Mouse (Mus musculus) midbrain, embryonic 10.5 days (tissue): ENCODE results near the gene Olfr765. TPM values are rescaled to one million over a fixed set of nuclear protein-coding genes. Genes with fewer than 3 reads are reported as not detected.
"Not testable (repeated sequence)": the region's sequence is repeated elsewhere in the genome, so short reads cannot be mapped to it uniquely, and the experiment has no call there.

Experiments used
- DNase-seq: peaks from one replicate; pipeline ENCODE4 v3.0.0-alpha.2; 2017; ENCODE audit warnings: low spot score
- H3K27ac ChIP-seq: fragments of 300-500 bp; sonication (generic); replicated peaks from 2 replicates; pipeline ENCODE4 v1.5.1; 2016; ENCODE audit warnings: mild to moderate bottlenecking
- H3K27me3 ChIP-seq: fragments of 300-500 bp; sonication (generic); 2 replicates; pipeline ENCODE4 v1.6.1; 2016; ENCODE audit warnings: low read depth, mild to moderate bottlenecking; ENCODE audit not compliant: poor library complexity, severe bottlenecking
- H3K36me3 ChIP-seq: fragments of 300-500 bp; sonication (generic); 2 replicates; pipeline ENCODE4 v1.6.1; 2016; ENCODE audit warnings: mild to moderate bottlenecking, moderate library complexity
- H3K4me1 ChIP-seq: fragments of 300-500 bp; sonication (generic); 2 replicates; pipeline ENCODE4 v1.6.1; 2016
- H3K4me3 ChIP-seq: fragments of 300-500 bp; sonication (generic); 2 replicates; pipeline ENCODE4 v1.5.1; 2016; ENCODE audit warnings: mild to moderate bottlenecking, moderate library complexity
- H3K9me3 ChIP-seq: fragments of 300-500 bp; sonication (generic); replicated peaks from 2 replicates; pipeline ENCODE4 v1.6.1; 2016; ENCODE audit warnings: mild to moderate bottlenecking
- WGBS: fragments of 180-500 bp; shearing (Covaris S2); methylation state at CpG from one replicate; pipeline ENCODE4 v1.1.7; 2016; 5-methylcytosine and 5-hydroxymethylcytosine counted together
- polyA plus RNA-seq: library from polyadenylated mRNA; unstranded; fragments of >200 nt; fragmentation: Nextera tagmentation; extraction: Ambion mirVana; gene quantifications from 2 replicates; pipeline ENCODE4 v1.2.1, GENCODE M21; 2016

The Olfr765 gene
- not detected in 2 replicates for polyA plus RNA-seq

DNA sequence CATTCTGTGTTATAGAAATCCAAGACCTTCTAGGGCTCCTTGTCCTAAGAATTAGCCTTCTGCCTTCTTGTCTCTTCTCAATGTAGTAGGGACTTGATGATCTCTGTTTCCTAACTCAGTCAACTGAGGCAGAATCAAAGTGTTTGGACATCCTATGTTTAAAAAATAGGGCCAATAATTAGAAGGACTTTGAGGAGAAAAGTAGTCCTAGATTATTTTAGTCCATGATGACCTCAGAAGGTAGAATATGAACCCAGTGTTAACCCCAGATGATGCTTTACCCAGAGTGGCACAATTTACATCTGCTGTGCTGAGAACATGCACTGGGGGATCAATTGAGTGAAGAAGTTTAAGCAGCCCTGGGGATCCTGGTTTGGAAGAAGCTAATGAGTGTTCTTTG lies at the start of gene Olfr765:
Gene Olfr765, minus strand, starts transcription at position 101 of the 400 bp plus-strand sequence.
- not testable (repeated sequence) for H3K27ac ChIP-seq, H3K9me3 ChIP-seq, H3K36me3 ChIP-seq, H3K4me3 ChIP-seq, H3K4me1 ChIP-seq, H3K27me3 ChIP-seq, DNase-seq

- no peaks in the 10 kb centered on the region for H3K4me1 ChIP-seq
- no peak within 1 kb of the TSS for H3K4me3 ChIP-seq
- DNase-seq, result no peak
- no peaks in the 10 kb centered on the region for H3K9me3 ChIP-seq
- no peak within 1 kb of the TSS for H3K27ac ChIP-seq
- H3K36me3 ChIP-seq, result no peaks in the 10 kb centered on the region
- WGBS, result 91% methylated on average over 1 of the region's 1 CpGs
- no peaks in the 10 kb centered on the region for H3K27me3 ChIP-seq
Observed at GRCm38 (mm10) chr10:129099275-129099674, 49.5 kb upstream of the Olfr765 start, which contains the start of gene Olfr768. Olfr768 (minus strand) TSS chr10:129099375.

- not testable (repeated sequence) for H3K4me3 ChIP-seq, H3K27me3 ChIP-seq
Observed at GRCm38 (mm10) chr10:129082810-129083209, 33.0 kb upstream of the Olfr765 start, which contains the start of gene Olfr767. Olfr767 (minus strand) TSS chr10:129082910.

GRCm38 (mm10) chr10:129068877-129069276 lies 19.1 kb upstream of the Olfr765 start, which contains the start of gene Olfr766-ps1:
Olfr766-ps1 (minus strand) TSS chr10:129068977.
- H3K27ac ChIP-seq, result no peak within 1 kb of the TSS
- no peak for DNase-seq
- H3K4me1 ChIP-seq, result no peaks in the 10 kb centered on the region
- no peak within 1 kb of the TSS for H3K4me3 ChIP-seq
- 0 out of 2 replicates have a peak, but pooled peaks cover 2% of the 10 kb centered on the region for H3K9me3 ChIP-seq
- WGBS, result 88% methylated on average over 2 of the region's 2 CpGs
- no peaks in the 10 kb centered on the region for H3K27me3 ChIP-seq
- no peaks in the 10 kb centered on the region for H3K36me3 ChIP-seq

More at GRCm38 (mm10) chr10:129082810-129083209, 33.0 kb upstream of the Olfr765 start, which contains the start of gene Olfr767:
- not testable (repeated sequence) for DNase-seq, H3K4me1 ChIP-seq, H3K9me3 ChIP-seq, H3K27ac ChIP-seq, H3K36me3 ChIP-seq

DNA sequence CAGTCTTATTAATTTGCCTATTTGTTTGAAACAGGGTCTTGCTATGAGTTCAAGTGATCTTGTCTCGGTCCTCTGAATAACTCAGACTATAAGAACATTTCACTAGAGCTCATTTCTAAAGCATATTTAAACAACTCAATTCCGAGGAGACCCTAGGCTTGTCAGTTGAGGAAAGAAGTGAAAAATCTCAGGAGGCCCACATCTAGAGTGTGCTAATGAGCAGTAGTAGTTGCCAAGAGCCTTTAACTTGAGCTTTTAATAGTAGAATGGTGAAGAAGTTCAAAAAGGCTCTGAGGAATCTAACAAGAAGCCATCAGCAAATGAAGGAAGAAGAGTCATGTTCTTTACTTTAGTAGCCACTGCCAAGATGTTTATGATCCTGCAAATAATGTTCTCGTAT lies 10.0 kb downstream of the Olfr765 start, which contains the start of gene Olfr764-ps1:
Gene Olfr764-ps1, minus strand, starts transcription at position 101 of the 400 bp plus-strand sequence.
- Histone ChIP-seq H3K27me3 (no peaks in the 10 kb centered on the region), H3K4me1 (no peaks in the 10 kb centered on the region), H3K4me3 (no peak within 1 kb of the TSS), H3K27ac (no peak within 1 kb of the TSS), H3K9me3 (no peaks in the 10 kb centered on the region), H3K36me3 (no peaks in the 10 kb centered on the region)
- 78% methylated on average over 3 of the region's 3 CpGs for WGBS
- DNase-seq, result no peak

GRCm38 (mm10) chr10:129028343-129028742 lies 21.5 kb downstream of the Olfr765 start:
- Histone ChIP-seq H3K27ac (no peak overlapping the region), H3K4me3 (no peak overlapping the region), H3K9me3 (no peaks in the 10 kb centered on the region), H3K36me3 (no peaks in the 10 kb centered on the region), H3K4me1 (no peaks in the 10 kb centered on the region), H3K27me3 (no peaks in the 10 kb centered on the region)
- no peak for DNase-seq
- WGBS, result 77% methylated on average over 2 of the region's 2 CpGs

DNA sequence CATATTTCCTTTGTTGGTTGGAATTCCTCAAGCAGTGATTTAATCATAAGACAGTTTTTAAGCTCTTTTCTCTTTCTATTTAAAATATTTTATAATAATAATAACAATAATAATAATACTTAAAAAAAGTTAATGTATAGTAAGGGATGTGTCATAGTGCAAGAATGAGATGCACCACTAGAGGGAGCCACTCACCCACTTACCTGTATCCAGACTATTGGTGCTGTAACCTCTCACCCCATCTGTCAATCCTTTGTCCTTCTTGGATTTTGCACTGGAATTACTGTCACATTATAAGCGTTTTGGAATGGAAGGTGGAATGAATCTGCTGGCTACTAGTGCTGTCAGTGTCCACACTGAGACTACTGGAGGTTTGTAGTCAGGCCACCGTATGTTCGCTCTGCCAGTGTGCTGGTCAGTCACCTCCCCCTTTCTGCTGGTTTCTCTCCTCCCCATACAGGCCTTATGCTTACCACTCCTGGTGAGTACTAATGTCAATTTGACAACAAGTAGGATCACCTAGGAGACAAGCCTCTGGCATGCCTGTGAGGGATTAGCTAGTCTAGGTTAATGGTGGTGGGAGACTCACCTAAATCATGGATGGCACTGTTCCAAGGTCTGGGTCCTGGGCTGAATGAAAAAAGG lies 23.7 kb downstream of the Olfr765 start:
- Histone ChIP-seq H3K27ac (no peak overlapping the region), H3K9me3 (no peaks in the 10 kb centered on the region), H3K4me1 (no peaks in the 10 kb centered on the region), H3K27me3 (no peaks in the 10 kb centered on the region), H3K36me3 (no peaks in the 10 kb centered on the region), H3K4me3 (no peak overlapping the region)
- WGBS, result 69% methylated on average over 3 of the region's 3 CpGs
- DNase-seq, result peak; percentile 41

DNA sequence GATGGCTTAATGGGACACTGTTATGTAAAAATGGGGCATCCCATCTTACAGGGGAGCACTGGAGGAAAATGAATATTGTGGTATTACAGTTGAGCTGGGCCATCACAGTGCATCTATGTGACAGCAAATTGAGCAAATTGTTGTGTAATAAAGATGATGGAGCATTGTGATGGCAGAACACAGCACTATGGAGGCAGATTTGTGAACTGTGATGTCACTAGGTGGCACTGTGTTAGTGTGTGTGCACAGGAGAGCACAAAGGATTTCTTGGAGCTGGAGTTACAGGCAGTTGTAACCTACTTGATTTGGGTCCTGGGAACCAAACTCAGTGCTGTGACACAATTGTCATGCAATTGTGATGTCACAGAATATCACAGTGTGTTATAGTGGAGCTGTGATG lies 26.5 kb downstream of the Olfr765 start:
- Histone ChIP-seq H3K4me3 (no peak overlapping the region), H3K9me3 (no peaks in the 10 kb centered on the region), H3K27ac (no peak overlapping the region), H3K27me3 (no peaks in the 10 kb centered on the region), H3K4me1 (no peaks in the 10 kb centered on the region), H3K36me3 (no peaks in the 10 kb centered on the region)
- DNase-seq, result no peak

DNA sequence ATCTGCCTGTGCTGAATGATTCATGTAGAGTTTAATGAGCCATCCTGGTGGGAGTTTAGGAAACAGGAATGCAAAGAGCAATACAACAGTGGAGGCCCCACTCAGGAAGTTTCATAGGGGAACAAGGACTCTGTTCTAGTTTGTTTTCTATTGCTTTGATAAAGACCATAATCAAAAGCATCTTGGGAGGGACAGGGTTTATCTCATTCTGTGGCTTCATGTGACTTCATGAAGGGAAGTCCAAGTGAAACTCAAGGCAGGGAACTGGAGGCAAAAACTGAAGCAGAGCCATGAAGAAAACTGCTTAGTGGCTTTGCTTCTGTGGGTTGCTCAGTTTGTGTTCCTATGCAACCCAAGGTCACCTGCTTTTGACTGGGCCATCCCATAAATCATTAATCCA lies 35.3 kb downstream of the Olfr765 start:
- Histone ChIP-seq H3K4me1 (no peaks in the 10 kb centered on the region), H3K4me3 (no peak overlapping the region), H3K36me3 (no peaks in the 10 kb centered on the region), H3K9me3 (no peaks in the 10 kb centered on the region), H3K27me3 (no peaks in the 10 kb centered on the region), H3K27ac (no peak overlapping the region)
- no peak for DNase-seq

DNA sequence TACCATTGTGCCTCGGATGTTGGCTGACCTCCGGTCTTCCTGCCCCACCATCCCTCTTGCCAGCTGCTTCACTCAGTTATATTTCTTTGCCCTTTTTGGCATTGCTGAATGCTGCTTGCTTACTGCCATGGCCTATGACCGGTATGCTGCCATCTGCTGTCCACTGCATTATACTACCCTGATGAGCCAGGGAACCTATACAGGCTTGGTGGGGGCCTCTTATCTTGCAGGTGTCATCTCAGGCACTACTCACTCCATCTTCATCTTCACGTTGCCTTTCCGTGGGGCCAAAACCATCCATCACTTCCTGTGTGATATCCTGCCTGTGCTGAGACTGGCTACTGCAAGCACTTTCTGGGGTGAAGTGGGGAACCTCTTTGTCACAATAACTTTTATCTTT lies 38.3 kb downstream of the Olfr765 start:
- H3K36me3 ChIP-seq, H3K4me1 ChIP-seq, H3K9me3 ChIP-seq, H3K4me3 ChIP-seq, H3K27ac ChIP-seq, DNase-seq, H3K27me3 ChIP-seq: not testable (repeated sequence)
- WGBS, result 67% methylated on average over 2 of the region's 5 CpGs

DNA sequence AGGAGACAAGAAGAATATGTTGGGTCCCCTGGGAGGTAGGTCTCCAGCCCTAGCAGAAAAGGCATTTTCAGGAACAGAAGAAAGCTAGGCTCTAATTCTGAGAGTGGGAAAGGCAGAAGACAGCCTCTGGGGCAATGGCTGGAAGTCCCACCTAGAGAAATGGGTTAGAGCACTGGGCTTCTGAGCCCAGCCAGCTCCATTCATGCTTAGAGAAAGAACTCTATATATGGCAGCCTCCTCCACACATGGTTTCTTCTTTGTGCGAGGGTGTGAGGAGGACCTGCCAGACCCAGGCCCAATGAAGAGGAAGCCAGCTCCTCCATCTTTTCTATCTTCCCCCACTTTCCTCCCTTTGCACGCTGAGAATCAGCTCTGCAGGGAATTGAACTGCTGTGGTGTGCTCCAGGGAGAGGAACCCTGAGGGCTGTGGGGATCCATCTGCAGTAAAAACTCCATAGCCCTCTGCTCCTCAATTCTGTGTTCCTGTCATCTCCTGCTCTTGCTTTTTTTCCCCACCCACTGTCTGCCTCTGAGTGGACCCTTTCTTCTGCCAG lies 39.4 kb downstream of the Olfr765 start, which contains the start of gene Olfr763:
Gene Olfr763, plus strand, starts transcription at position 504 of the 554 bp plus-strand sequence.
- 72% methylated on average over 2 of the region's 2 CpGs for whole genome bisulfite sequencing
- no peak for DNase-seq
- H3K36me3 ChIP-seq, result no peaks in the 10 kb centered on the region

GRCm38 (mm10) chr10:129004032-129004920 lies 45.5 kb downstream of the Olfr765 start:
- H3K27ac ChIP-seq, result no peak overlapping the region
- WGBS, result 73% methylated on average over 14 of the region's 14 CpGs
- no peaks in the 10 kb centered on the region for H3K9me3 ChIP-seq
- H3K4me3 ChIP-seq, result no peak overlapping the region
- no peaks in the 10 kb centered on the region for H3K27me3 ChIP-seq
- no peaks in the 10 kb centered on the region for H3K36me3 ChIP-seq
- DNase-seq, result no peak
- H3K4me1 ChIP-seq, result peaks cover 4% of the 10 kb centered on the region; the same call in 1 of the 2 replicates

More for the DNA sequence above, 39.4 kb downstream of the Olfr765 start, which contains the start of gene Olfr763:
- no peaks in the 10 kb centered on the region for H3K9me3 ChIP-seq
- no peaks in the 10 kb centered on the region for H3K27me3 ChIP-seq
- no peak within 1 kb of the TSS for H3K4me3 ChIP-seq
- H3K27ac ChIP-seq, result no peak within 1 kb of the TSS
- no peaks in the 10 kb centered on the region for H3K4me1 ChIP-seq
